Mouse (Mus musculus): ENCODE results near the gene H2al1f.

GRCm38 (mm10) chrX:11345762-11346161, 30.8 kb downstream of the H2al1f start:
- no peak for TF ChIP-seq CTCF (IDR thresholded peaks at IDR 0.05; ENCODE audit: low read depth)
- no peak for TF ChIP-seq EP300 (IDR thresholded peaks at IDR 0.05; ENCODE audit: low read depth)
